Mouse (Mus musculus) kidney, adult 18-20 months (tissue): ENCODE results near the gene Zmiz1.

Experiments used
- DNase-seq: peaks from one replicate; pipeline ENCODE4 v3.0.0; 2021

Gene Zmiz1

GRCm38 (mm10) chr14:25600358-25600757 is 141.4 kb downstream of the Zmiz1 start:
- no peak for DNase-seq

GRCm38 (mm10) chr14:25600951-25601350 is 142.0 kb downstream of the Zmiz1 start:
- DNase-seq = no peak

- DNase-seq = no peak
Observed at GRCm38 (mm10) chr14:25602018-25602417, 143.0 kb downstream of the Zmiz1 start.

- no peak for DNase-seq
Observed at GRCm38 (mm10) chr14:25604395-25605142, 145.6 kb downstream of the Zmiz1 start.

- DNase-seq = peak; percentile 70
Observed at GRCm38 (mm10) chr14:25606372-25607140, 147.6 kb downstream of the Zmiz1 start.

- DNase-seq = no peak
Observed at GRCm38 (mm10) chr14:25607141-25607967, 148.4 kb downstream of the Zmiz1 start.

GRCm38 (mm10) chr14:25607968-25608491 is 149.0 kb downstream of the Zmiz1 start:
- peak; percentile 54 for DNase-seq

- no peak for DNase-seq
Observed at GRCm38 (mm10) chr14:25608618-25609017, 149.6 kb downstream of the Zmiz1 start.

- DNase-seq = no peak
Observed at GRCm38 (mm10) chr14:25609355-25609754, 150.4 kb downstream of the Zmiz1 start.

- DNase-seq = no peak
Observed at GRCm38 (mm10) chr14:25610396-25611158, 151.6 kb downstream of the Zmiz1 start.

- no peak for DNase-seq
Observed at GRCm38 (mm10) chr14:25611159-25611697, 152.2 kb downstream of the Zmiz1 start.

GRCm38 (mm10) chr14:25611815-25612698 is 153.1 kb downstream of the Zmiz1 start:
- DNase-seq = peak; percentile 25

GRCm38 (mm10) chr14:25613942-25614575 is 155.1 kb downstream of the Zmiz1 start:
- DNase-seq = no peak

GRCm38 (mm10) chr14:25614684-25615083 is 155.7 kb downstream of the Zmiz1 start:
- DNase-seq = no peak

- no peak for DNase-seq
Observed at GRCm38 (mm10) chr14:25615602-25616001, 156.6 kb downstream of the Zmiz1 start.

GRCm38 (mm10) chr14:25616009-25616723 is 157.2 kb downstream of the Zmiz1 start:
- no peak for DNase-seq

- no peak for DNase-seq
Observed at GRCm38 (mm10) chr14:25617264-25617663, 158.3 kb downstream of the Zmiz1 start.

- DNase-seq = no peak
Observed at GRCm38 (mm10) chr14:25619066-25619762, 160.2 kb downstream of the Zmiz1 start.

GRCm38 (mm10) chr14:25620766-25621165 is 161.8 kb downstream of the Zmiz1 start:
- DNase-seq = no peak
